Mouse (Mus musculus): ENCODE measurements around the gene Sdhaf3. TPM values are rescaled to one million over a fixed set of nuclear protein-coding genes. Genes with fewer than 3 reads are reported as not detected.
A peak's percentile ranks its signal among the peaks of the same experiment; 100 is the strongest.

Sdhaf3 gene
- 7.3 and 7.4 TPM in 2 replicates for polyA plus RNA-seq (2015; fragmentation: Nextera tagmentation; extraction: Ambion mirVana)

DNA sequence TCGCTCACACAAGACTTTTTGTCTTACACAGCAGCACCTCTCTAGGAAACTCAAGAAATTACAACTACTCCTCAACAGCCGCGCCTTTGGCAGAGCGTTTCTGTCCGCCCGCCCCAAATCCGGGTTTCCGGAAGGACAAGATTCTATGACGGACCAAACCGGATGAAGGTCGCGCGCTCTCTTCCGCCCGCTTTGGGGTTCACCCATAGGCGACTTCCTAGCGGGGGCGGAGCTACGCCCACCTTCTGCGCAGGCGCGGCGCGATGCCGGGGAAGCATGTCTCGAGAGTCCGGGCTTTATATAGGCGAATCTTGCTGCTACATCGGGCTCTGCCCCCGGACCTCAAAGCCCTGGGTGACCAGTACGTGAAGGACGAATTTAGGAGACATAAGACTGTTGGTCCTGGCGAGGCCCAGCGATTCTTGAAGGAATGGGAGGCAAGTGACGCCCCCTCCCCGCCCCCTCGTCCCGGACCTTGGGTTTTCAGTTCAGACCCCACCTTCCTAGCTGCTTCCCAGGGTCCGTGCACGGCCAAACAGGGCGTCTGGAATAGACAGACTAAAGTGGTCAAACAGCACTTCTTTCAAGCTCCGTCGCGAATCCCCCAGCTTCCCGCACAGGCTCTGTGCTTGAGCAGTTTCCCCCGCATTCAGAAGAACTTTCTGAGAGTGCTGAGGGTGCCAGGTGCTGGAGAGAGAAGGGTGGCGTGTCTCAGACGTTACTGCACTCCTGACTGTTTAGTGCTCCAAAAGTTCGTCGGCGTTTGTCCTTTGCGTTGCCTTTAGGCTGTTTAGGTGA, at the start of gene Sdhaf3:
Gene Sdhaf3, plus strand, starts transcription at position 241 of the 798 bp plus-strand sequence.
- H3K9me3 ChIP-seq (replicated peaks), result no peaks in the 10 kb centered on the region
- H3K4me3 ChIP-seq (replicated peaks), result peak within 1 kb of the TSS; percentile 72
- H3K4me1 ChIP-seq, result peaks cover 10% of the 10 kb centered on the region
- peak within 1 kb of the TSS; percentile 82 for H3K27ac ChIP-seq (replicated peaks)
- peak; percentile 100 for ATAC-seq (ENCODE audit: low FRiP score)
- H3K27me3 ChIP-seq (replicated peaks), result no peaks in the 10 kb centered on the region
- H3K36me3 ChIP-seq, result no peaks in the 10 kb centered on the region
- H3K9ac ChIP-seq (replicated peaks), result peak within 1 kb of the TSS; percentile 69
- WGBS, result under 1% methylated on average over 52 of the region's 52 CpGs
- peak within 1 kb of the TSS; percentile 66 for H3K4me2 ChIP-seq

DNA sequence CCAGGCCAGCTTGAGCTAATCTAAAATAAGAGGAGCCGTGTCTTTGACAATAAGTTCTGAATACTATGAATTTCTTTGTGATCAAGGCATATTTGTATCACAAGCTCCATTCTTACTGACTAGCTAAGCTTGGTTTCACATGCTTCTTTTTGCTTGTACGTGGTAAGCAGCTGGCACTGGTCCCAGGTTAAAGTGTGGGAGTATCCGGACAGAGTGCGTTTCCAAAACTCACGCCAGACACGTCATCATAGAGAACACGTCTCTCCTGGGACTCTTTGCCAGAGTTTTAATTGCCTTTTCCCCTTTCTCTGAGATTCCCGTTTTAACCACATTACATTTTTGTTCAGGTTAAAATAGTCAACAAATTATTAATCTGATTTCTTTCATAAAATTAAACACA, 46.2 kb upstream of the Sdhaf3 start:
- Histone ChIP-seq H3K27me3 (replicated peaks) (no peaks in the 10 kb centered on the region), H3K36me3 (no peaks in the 10 kb centered on the region), H3K9me3 (replicated peaks) (no peaks in the 10 kb centered on the region), H3K4me3 (replicated peaks) (no peak overlapping the region), H3K27ac (replicated peaks) (no peak overlapping the region), H3K4me2 (no peak overlapping the region), H3K4me1 (no peaks in the 10 kb centered on the region), H3K9ac (replicated peaks) (no peak overlapping the region)
- ATAC-seq (ENCODE audit: low FRiP score), result no peak
- 78% methylated on average over 8 of the region's 8 CpGs for WGBS

DNA sequence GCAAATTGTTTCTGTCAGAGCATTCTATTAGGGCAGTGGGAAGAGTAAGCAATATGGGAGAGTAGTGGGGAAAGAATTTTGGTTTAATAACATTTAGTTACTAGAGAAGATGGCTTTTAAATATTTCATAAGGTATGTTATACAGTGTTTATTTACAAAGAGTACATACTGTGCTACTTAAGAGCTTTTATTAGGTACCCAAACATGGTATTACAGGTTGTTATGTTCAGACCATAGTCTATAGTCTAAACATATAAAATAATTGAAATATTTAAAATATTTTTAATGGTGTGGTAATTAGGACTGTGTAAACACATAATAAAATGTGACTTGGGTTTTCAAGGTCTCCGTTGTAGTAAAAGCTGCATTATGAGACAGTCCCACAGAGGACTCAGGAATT, 41.5 kb upstream of the Sdhaf3 start:
- Histone ChIP-seq H3K36me3 (no peaks in the 10 kb centered on the region), H3K27ac (replicated peaks) (no peak overlapping the region), H3K4me3 (replicated peaks) (no peak overlapping the region), H3K4me2 (no peak overlapping the region), H3K27me3 (replicated peaks) (no peaks in the 10 kb centered on the region), H3K9me3 (replicated peaks) (no peaks in the 10 kb centered on the region), H3K9ac (replicated peaks) (no peak overlapping the region), H3K4me1 (no peaks in the 10 kb centered on the region)
- whole genome bisulfite sequencing, result 92% methylated on average over 1 of the region's 1 CpGs
- no peak for ATAC-seq (ENCODE audit: low FRiP score)

DNA sequence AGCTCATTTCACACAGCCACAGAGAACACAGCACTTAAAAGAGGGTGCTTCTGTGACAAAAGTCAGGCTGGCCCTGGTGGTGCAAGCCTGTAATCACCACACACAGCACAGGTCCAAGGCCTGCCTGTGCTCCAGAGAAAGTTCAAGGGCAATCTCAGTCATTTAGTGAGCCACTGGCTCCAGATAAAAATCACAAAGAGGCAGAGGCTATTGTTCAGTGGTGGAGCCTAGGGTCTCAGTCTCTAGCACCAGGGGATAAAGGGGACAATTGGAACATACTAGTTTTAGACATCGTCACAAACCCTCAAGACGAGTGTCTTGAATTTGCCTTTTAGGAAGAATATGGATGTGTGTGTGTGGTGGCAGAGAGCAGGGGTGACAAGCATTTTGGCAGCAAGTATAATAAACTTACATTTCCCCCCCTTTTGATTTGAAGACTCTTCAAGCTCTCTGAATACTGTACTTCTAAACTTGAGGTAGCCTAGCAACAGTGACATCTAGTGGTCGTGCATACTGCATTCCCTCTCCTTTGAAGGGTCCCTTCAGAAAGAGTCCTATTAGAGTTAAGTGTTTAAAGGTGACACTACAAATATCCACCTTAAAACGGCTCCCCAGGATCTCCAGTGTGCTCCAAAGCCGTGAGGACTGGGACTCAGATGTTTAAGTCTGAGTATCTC, 40.8 kb upstream of the Sdhaf3 start:
- WGBS, result 39% methylated on average over 5 of the region's 5 CpGs
- ATAC-seq (ENCODE audit: low FRiP score), result 0 out of 2 replicates have a peak, but pooled peaks have one; percentile 80
- no peaks in the 10 kb centered on the region for H3K9me3 ChIP-seq (replicated peaks)
- H3K27ac ChIP-seq (replicated peaks), result no peak overlapping the region
- no peak overlapping the region for H3K4me2 ChIP-seq
- H3K4me3 ChIP-seq (replicated peaks), result no peak overlapping the region
- no peaks in the 10 kb centered on the region for H3K36me3 ChIP-seq
- H3K4me1 ChIP-seq, result no peaks in the 10 kb centered on the region
- H3K9ac ChIP-seq (replicated peaks), result no peak overlapping the region
- no peaks in the 10 kb centered on the region for H3K27me3 ChIP-seq (replicated peaks)

DNA sequence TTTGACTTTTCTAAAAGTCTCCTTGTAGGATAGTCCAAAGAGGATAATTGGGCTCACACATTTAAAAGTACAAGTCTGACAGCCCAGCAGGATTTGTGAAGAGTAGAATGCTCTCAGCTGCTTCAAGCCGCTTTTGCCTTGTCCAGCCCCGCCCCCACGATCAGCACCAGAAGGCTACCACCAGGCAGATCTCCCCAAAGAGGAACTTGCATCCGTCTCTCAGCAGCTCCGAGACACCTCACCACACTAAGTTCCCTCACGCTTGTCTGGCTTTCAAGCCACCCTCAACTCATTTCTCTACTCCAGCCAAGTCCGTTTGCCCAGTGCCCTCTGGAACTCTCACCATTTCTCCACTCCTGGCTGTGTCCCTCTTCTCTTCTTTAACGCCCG, 40.3 kb upstream of the Sdhaf3 start:
- no peaks in the 10 kb centered on the region for H3K4me1 ChIP-seq
- no peak overlapping the region for H3K4me3 ChIP-seq (replicated peaks)
- no peak overlapping the region for H3K4me2 ChIP-seq
- 58% methylated on average over 9 of the region's 9 CpGs for WGBS
- no peak for ATAC-seq (ENCODE audit: low FRiP score)
- no peak overlapping the region for H3K27ac ChIP-seq (replicated peaks)
- H3K27me3 ChIP-seq (replicated peaks), result no peaks in the 10 kb centered on the region
- H3K9ac ChIP-seq (replicated peaks), result no peak overlapping the region
- no peaks in the 10 kb centered on the region for H3K36me3 ChIP-seq
- H3K9me3 ChIP-seq (replicated peaks), result no peaks in the 10 kb centered on the region

DNA sequence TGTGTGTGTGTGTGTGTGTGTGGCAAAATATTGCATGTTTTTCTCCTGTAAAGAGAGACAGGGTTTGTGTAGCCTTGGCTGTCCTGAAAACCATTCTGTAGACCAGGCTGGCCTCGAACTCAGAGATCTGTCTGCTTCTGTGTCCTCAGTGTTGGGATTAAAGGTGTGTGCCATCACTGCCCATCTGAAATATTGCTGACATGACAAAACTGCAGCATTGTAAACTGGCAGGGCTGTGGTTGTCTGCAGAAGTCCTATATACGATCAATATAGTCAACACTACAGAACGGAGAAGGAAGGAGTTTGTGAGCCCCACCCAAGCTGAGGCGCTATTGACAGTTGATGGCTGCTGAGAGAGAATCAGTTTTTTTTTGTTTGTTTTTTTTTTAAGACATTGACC, 38.5 kb upstream of the Sdhaf3 start:
- ATAC-seq (ENCODE audit: low FRiP score), result no peak
- no peaks in the 10 kb centered on the region for H3K36me3 ChIP-seq
- no peaks in the 10 kb centered on the region for H3K4me1 ChIP-seq
- H3K27ac ChIP-seq (replicated peaks), result no peak overlapping the region
- 95% methylated on average over 4 of the region's 4 CpGs for WGBS
- no peak overlapping the region for H3K9ac ChIP-seq (replicated peaks)
- H3K9me3 ChIP-seq (replicated peaks), result no peaks in the 10 kb centered on the region
- no peak overlapping the region for H3K4me2 ChIP-seq
- H3K4me3 ChIP-seq (replicated peaks), result no peak overlapping the region
- H3K27me3 ChIP-seq (replicated peaks), result no peaks in the 10 kb centered on the region

DNA sequence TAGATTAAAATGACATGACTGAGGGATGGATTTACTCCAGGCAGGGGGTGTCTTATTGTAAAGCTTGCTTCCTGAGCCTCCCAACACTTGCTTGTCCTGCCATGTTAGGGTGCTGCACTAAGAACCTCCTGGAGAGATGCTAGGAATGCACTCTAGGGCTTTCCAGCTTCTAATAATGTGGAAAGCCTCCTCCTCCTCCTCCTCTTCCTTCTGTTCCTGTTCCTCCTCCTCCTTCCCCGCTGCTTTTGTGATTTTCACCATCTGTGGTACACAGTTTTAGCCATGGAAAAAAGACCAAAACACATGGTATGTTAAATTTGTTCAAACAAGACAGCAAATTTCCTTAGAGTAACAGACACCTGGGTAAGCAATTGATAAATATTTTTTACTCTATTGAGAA, 30.5 kb upstream of the Sdhaf3 start:
- H3K9ac ChIP-seq (replicated peaks), result no peak overlapping the region
- no peak overlapping the region for H3K4me2 ChIP-seq
- H3K27me3 ChIP-seq (replicated peaks), result no peaks in the 10 kb centered on the region
- H3K4me3 ChIP-seq (replicated peaks), result no peak overlapping the region
- no peaks in the 10 kb centered on the region for H3K9me3 ChIP-seq (replicated peaks)
- H3K36me3 ChIP-seq, result no peaks in the 10 kb centered on the region
- no peak overlapping the region for H3K27ac ChIP-seq (replicated peaks)
- WGBS, result 53% methylated on average over 1 of the region's 1 CpGs
- H3K4me1 ChIP-seq, result no peaks in the 10 kb centered on the region
- ATAC-seq (ENCODE audit: low FRiP score), result no peak

DNA sequence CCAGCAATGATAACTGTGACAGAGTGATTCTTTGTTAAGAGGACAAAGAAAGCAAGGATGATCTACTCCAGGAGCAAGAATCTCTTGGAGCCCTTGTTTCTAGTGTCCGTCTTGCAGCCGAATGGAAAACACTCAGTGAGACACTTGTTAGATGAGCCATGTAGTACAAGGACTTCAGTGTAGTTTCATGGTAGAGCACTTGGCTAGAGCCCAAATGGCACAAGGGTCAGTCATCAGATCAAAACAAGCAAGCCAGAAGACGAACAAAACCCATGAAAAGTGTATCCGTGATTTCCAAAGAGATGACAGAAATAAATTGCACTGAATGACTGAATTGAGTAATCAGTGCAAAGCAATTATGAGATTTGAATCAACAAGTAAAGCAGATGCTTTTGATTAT, 25.0 kb upstream of the Sdhaf3 start:
- no peak overlapping the region for H3K9ac ChIP-seq (replicated peaks)
- H3K4me3 ChIP-seq (replicated peaks), result no peak overlapping the region
- no peaks in the 10 kb centered on the region for H3K9me3 ChIP-seq (replicated peaks)
- 83% methylated on average over 4 of the region's 4 CpGs for WGBS
- no peak overlapping the region for H3K27ac ChIP-seq (replicated peaks)
- ATAC-seq (ENCODE audit: low FRiP score), result no peak
- no peaks in the 10 kb centered on the region for H3K36me3 ChIP-seq
- H3K4me2 ChIP-seq, result no peak overlapping the region
- H3K4me1 ChIP-seq, result no peaks in the 10 kb centered on the region
- H3K27me3 ChIP-seq (replicated peaks), result no peaks in the 10 kb centered on the region

DNA sequence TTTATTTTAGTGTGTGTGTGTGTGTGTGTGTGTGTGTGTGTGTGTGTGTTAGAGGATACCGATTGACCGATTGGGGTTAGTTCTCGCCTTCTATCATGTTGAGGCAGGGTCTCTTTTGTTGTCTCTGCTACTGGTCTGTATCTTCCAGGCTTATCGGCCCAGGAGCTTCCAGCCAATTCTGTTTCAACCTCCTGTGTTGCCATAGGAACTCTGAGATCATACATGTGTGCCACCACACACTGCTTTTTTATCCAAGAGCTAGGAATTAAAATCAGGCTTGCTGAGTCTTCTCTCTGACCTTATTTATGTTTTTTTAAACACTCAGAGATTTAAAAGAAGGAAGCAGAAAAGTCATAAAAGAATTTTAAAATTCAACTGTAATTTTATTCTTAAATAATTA, 24.3 kb upstream of the Sdhaf3 start:
- Histone ChIP-seq H3K36me3 (no peaks in the 10 kb centered on the region), H3K4me3 (replicated peaks) (no peak overlapping the region), H3K4me2 (no peak overlapping the region), H3K9ac (replicated peaks) (no peak overlapping the region), H3K27me3 (replicated peaks) (no peaks in the 10 kb centered on the region), H3K27ac (replicated peaks) (no peak overlapping the region), H3K4me1 (no peaks in the 10 kb centered on the region), H3K9me3 (replicated peaks) (no peaks in the 10 kb centered on the region)
- ATAC-seq (ENCODE audit: low FRiP score), result no peak
- 78% methylated on average over 4 of the region's 4 CpGs for WGBS

DNA sequence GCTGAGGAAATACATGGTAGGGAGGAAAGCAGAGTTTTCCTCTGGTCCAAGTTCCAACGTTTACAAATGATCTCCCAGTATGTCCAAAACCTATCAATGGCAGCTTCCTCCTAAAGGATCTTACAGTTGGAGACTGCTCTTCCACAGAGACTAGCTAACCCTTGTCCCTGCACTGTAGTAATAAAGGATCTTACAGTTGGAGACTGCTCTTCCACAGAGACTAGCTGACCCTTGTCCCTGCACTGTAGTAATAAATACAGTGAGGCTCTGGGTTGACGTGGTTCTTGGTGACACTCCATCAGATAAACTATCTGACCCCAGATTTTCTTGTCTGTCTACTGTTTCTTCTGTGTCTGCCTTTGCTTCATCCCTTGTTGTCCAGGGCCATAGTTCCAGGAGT, 15.0 kb upstream of the Sdhaf3 start:
- Histone ChIP-seq H3K4me1 (no peaks in the 10 kb centered on the region), H3K27me3 (replicated peaks) (no peaks in the 10 kb centered on the region), H3K9me3 (replicated peaks) (no peaks in the 10 kb centered on the region), H3K27ac (replicated peaks) (no peak overlapping the region), H3K4me3 (replicated peaks) (no peak overlapping the region), H3K36me3 (no peaks in the 10 kb centered on the region), H3K4me2 (no peak overlapping the region), H3K9ac (replicated peaks) (no peak overlapping the region)
- no peak for ATAC-seq (ENCODE audit: low FRiP score)
- WGBS, result 57% methylated on average over 2 of the region's 2 CpGs

DNA sequence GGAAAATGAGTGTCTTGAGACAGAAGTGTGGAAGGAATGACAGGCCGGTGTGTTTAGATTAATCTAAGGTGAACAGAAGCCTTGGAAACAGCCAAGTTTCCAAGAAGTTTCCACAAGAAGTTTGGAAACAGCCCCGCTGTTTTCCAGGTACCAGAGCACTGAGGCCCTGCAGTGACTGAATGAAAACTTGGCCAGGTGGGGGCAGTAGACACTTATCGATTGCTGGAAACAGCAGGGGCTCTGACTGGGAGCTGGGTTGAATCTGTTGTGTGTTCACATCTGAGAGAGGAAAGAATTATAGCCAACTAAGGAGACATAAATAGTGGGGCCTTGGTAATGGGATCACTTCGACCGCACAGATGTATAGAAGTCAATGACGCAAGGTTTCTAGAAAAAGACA, 13.0 kb upstream of the Sdhaf3 start:
- ATAC-seq (ENCODE audit: low FRiP score), result no peak
- H3K9me3 ChIP-seq (replicated peaks), result no peaks in the 10 kb centered on the region
- H3K27ac ChIP-seq (replicated peaks), result no peak overlapping the region
- no peaks in the 10 kb centered on the region for H3K4me1 ChIP-seq
- H3K4me3 ChIP-seq (replicated peaks), result no peak overlapping the region
- no peak overlapping the region for H3K4me2 ChIP-seq
- H3K36me3 ChIP-seq, result no peaks in the 10 kb centered on the region
- H3K27me3 ChIP-seq (replicated peaks), result no peaks in the 10 kb centered on the region
- no peak overlapping the region for H3K9ac ChIP-seq (replicated peaks)
- 37% methylated on average over 6 of the region's 6 CpGs for WGBS

DNA sequence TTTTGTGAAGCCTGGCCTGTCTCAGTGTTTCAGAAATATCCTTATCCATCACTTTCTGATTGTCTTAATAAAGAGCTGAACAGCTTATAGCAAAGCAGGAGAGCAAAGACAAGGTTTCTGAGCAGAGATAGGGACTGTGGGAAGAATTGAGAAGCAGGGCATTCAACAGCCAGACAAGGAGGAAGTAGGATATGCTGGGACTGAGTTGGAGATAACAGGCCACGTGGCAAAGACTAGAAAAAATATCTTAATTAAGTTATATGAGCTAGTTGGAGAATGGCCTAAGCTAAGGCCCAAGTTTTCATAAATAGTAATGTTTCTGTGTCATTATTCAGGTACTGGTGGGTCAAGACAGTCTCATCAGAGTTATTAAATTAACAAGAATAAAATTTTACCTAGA, 8.2 kb upstream of the Sdhaf3 start:
- Histone ChIP-seq H3K27ac (replicated peaks) (no peak overlapping the region), H3K9me3 (replicated peaks) (no peaks in the 10 kb centered on the region), H3K4me1 (no peaks in the 10 kb centered on the region), H3K9ac (replicated peaks) (no peak overlapping the region), H3K27me3 (replicated peaks) (no peaks in the 10 kb centered on the region), H3K4me3 (replicated peaks) (no peak overlapping the region), H3K36me3 (no peaks in the 10 kb centered on the region), H3K4me2 (no peak overlapping the region)
- ATAC-seq (ENCODE audit: low FRiP score), result no peak
- WGBS, result 33% methylated on average over 1 of the region's 1 CpGs

Data from neural tube, embryonic 15.5 days (tissue).